In the genomic region with DNA sequence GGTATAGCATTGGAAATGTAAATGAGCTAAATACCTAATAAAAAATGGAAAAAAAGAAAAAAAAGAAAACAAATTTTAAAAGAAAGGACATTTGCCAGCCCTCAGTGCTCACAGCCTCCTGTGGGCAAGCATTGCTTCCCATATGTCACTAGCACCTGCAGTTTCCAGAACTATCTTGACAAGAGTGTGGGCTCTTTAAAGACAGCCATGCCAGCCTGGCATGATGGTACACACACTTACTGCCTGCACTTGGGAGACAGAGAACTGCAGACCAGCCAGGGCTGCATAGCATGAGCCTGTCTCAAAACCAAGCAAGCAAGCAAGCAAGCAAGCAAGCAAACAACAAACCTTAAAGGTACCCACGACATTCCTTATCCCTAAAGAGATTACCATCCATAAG, we compare ENCODE assay signal across 10 mouse cellular contexts. TPM values are rescaled to one million over a fixed set of nuclear protein-coding genes. Genes with fewer than 3 reads are reported as not detected.
DNase-seq lines count a peak whose midpoint lies in the region; ATAC-seq and TF ChIP-seq lines count a peak whose summit lies in the region.
"Had no signal": no experiment of that assay in that cellular context is flagged by ENCODE, and none has a peak within 500 bp of the region (broad histone marks: within the 10 kb centered on the region; RNA-seq: fewer than 3 reads in every experiment).

No protein-coding gene starts in this region.

- no peak overlapping the region; the same call in 1 of the 2 replicates for H3K27ac ChIP-seq in left cerebral cortex, adult 2 months
- H3K27ac ChIP-seq in embryonic facial prominence, embryonic 14.5 days (replicated peaks; ENCODE audit: low read depth, low read length): no peak overlapping the region
- no peak overlapping the region for H3K27ac ChIP-seq in intestine, postnatal 0 days (ENCODE audit: low read depth, low read length)
- no peak overlapping the region for H3K27ac ChIP-seq in neural tube, embryonic 14.5 days (ENCODE audit: low read depth, low read length)
- H3K27ac ChIP-seq in thymus, adult 2 months (ENCODE audit: control insufficient read depth, insufficient read depth, low read length): no peak overlapping the region

- H3K9me3 ChIP-seq in embryonic facial prominence, embryonic 14.5 days (ENCODE audit: control insufficient read depth, low read length): no peaks in the 10 kb centered on the region
- H3K9me3 ChIP-seq in intestine, postnatal 0 days (ENCODE audit: control insufficient read depth): no peaks in the 10 kb centered on the region
- no peaks in the 10 kb centered on the region for H3K9me3 ChIP-seq in neural tube, embryonic 14.5 days (ENCODE audit: control insufficient read depth, low read length)

- peak overlapping the region; percentile 68 for H3K4me2 ChIP-seq in embryonic facial prominence, embryonic 14.5 days (ENCODE audit: low read depth, low read length)
- H3K4me2 ChIP-seq in intestine, postnatal 0 days (replicated peaks; ENCODE audit: low read depth): peak overlapping the region; percentile 92
- H3K4me2 ChIP-seq in neural tube, embryonic 14.5 days (ENCODE audit: low read depth, low read length): peak overlapping the region; percentile 89

- no peak for DNase-seq in left cerebral cortex, adult 2 months (ENCODE audit: extremely low spot score in 1 of 2, low spot score in 2 of 2)
- DNase-seq in left cerebral cortex, postnatal 14 days (ENCODE audit: low spot score in 2 of 2): no peak
- DNase-seq in embryonic facial prominence, embryonic 14.5 days (ENCODE audit: low spot score): no peak
- DNase-seq in right cerebral cortex, postnatal 14 days: no peak
- no peak for DNase-seq in thymus, adult 2 months
- DNase-seq in cerebellum, postnatal 4 days (ENCODE audit: low spot score in 2 of 2): no peak
- DNase-seq: gastrocnemius, postnatal 14 days had no signal

- 85% methylated on average over 1 of the region's 1 CpGs for WGBS in embryonic facial prominence, embryonic 14.5 days
- WGBS in intestine, postnatal 0 days: 47% methylated on average over 1 of the region's 1 CpGs
- 55% methylated on average over 1 of the region's 1 CpGs for WGBS in neural tube, embryonic 14.5 days
- WGBS in thymus, adult 2 months: 69% methylated on average over 1 of the region's 1 CpGs

- intact Hi-C loops in left cerebral cortex, adult 2 months (cut with DNase I): loop anchor here (5.0 to 10.0 kb wide), 3 partner anchors 188 to 311 kb away; a partner anchor contains a TSS
- intact Hi-C loops in left cerebral cortex, postnatal 14 days (cut with DNase I): no loop called here

- H3K36me3 ChIP-seq in embryonic facial prominence, embryonic 14.5 days (ENCODE audit: control insufficient read depth, insufficient read depth, low read length): no peaks in the 10 kb centered on the region
- H3K36me3 ChIP-seq in intestine, postnatal 0 days (ENCODE audit: control insufficient read depth, insufficient read depth): no peaks in the 10 kb centered on the region
- H3K36me3 ChIP-seq in neural tube, embryonic 14.5 days (ENCODE audit: control insufficient read depth, insufficient read depth, low read length): no peaks in the 10 kb centered on the region
- no peaks in the 10 kb centered on the region for H3K36me3 ChIP-seq in thymus, adult 2 months (ENCODE audit: control insufficient read depth, insufficient read depth, low read length)

- H3K4me1 ChIP-seq in embryonic facial prominence, embryonic 14.5 days (ENCODE audit: control insufficient read depth, insufficient read depth, low read length): peaks cover 18% of the 10 kb centered on the region
- no peaks in the 10 kb centered on the region; the same call in none of the 2 replicates for H3K4me1 ChIP-seq in intestine, postnatal 0 days (replicated peaks; ENCODE audit: control insufficient read depth, insufficient read depth, low read length)
- peaks cover 17% of the 10 kb centered on the region for H3K4me1 ChIP-seq in neural tube, embryonic 14.5 days (ENCODE audit: control insufficient read depth, insufficient read depth, low read length)
- H3K4me1 ChIP-seq in thymus, adult 2 months (replicated peaks; ENCODE audit: control insufficient read depth, insufficient read depth, low read length): peaks cover 28% of the 10 kb centered on the region

- TF ChIP-seq POLR2A in thymus, adult 2 months (IDR thresholded peaks at IDR 0.05; ENCODE audit: control insufficient read depth, extremely low read depth, insufficient read depth, low read length, poor library complexity): no peak

- H3K27me3 ChIP-seq in embryonic facial prominence, embryonic 14.5 days (replicated peaks; ENCODE audit: control insufficient read depth, insufficient read depth, low read length): no peaks in the 10 kb centered on the region; the same call in 1 of the 2 replicates
- no peaks in the 10 kb centered on the region for H3K27me3 ChIP-seq in intestine, postnatal 0 days (replicated peaks; ENCODE audit: control insufficient read depth, insufficient read depth, low read length)
- H3K27me3 ChIP-seq in neural tube, embryonic 14.5 days (ENCODE audit: control insufficient read depth, insufficient read depth, low read length): no peaks in the 10 kb centered on the region
- H3K27me3 ChIP-seq in thymus, adult 2 months (ENCODE audit: control insufficient read depth, insufficient read depth, low read length): no peaks in the 10 kb centered on the region

- no peak for TF ChIP-seq CTCF in left cerebral cortex, adult 2 months (IDR thresholded peaks at IDR 0.05)
- TF ChIP-seq CTCF in intestine, postnatal 0 days (IDR thresholded peaks at IDR 0.05; ENCODE audit: low read depth): no peak
- TF ChIP-seq CTCF in thymus, adult 2 months (IDR thresholded peaks at IDR 0.05; ENCODE audit: borderline replicate concordance, control insufficient read depth, extremely low read depth, insufficient read depth, low read length, poor library complexity): no peak

- H3K9ac ChIP-seq in embryonic facial prominence, embryonic 14.5 days (ENCODE audit: low read depth, low read length): peak overlapping the region; percentile 74; the same call in 1 of the 2 replicates
- H3K9ac ChIP-seq in intestine, postnatal 0 days (ENCODE audit: low read depth, low read length): no peak overlapping the region
- peak overlapping the region; percentile 44; the same call in 1 of the 2 replicates for H3K9ac ChIP-seq in neural tube, embryonic 14.5 days (replicated peaks; ENCODE audit: low read depth, low read length)

- no peak for ATAC-seq in embryonic facial prominence, embryonic 14.5 days (ENCODE audit: low read depth)
- ATAC-seq in intestine, postnatal 0 days: no peak
- no peak for ATAC-seq in neural tube, embryonic 14.5 days (ENCODE audit: low read depth)

- H3K4me3 ChIP-seq in left cerebral cortex, adult 2 months: peak overlapping the region; percentile 69
- H3K4me3 ChIP-seq in embryonic facial prominence, embryonic 14.5 days (ENCODE audit: low read depth, low read length): peak overlapping the region; percentile 79
- peak overlapping the region; percentile 71; the same call in 1 of the 2 replicates for H3K4me3 ChIP-seq in intestine, postnatal 0 days (ENCODE audit: low read depth, low read length)
- H3K4me3 ChIP-seq in neural tube, embryonic 14.5 days (ENCODE audit: low read depth, low read length): peak overlapping the region; percentile 44
- no peak overlapping the region for H3K4me3 ChIP-seq in thymus, adult 2 months (ENCODE audit: control insufficient read depth, insufficient read depth, low read length)

RNA-seq across cellular contexts. Expression of a gene that starts 2.1 kb away (rescaled TPM):
- total RNA-seq in left cerebral cortex, adult 2 months (2021): 10 to 100 TPM; 61.5 to 63.2 TPM
- total RNA-seq in left cerebral cortex, postnatal 14 days (2021): 100 to 1,000 TPM; 114 to 130 TPM
- 28.8 and 29.6 TPM in 2 replicates for polyA plus RNA-seq in embryonic facial prominence, embryonic 14.5 days (2014; fragmentation: Nextera tagmentation; extraction: Ambion mirVana)
- 4.7 and 6.1 TPM in 2 replicates for polyA plus RNA-seq in intestine, postnatal 0 days (2015; fragmentation: Nextera tagmentation; extraction: Ambion mirVana)
- 38.1 and 50.7 TPM in 2 replicates for polyA plus RNA-seq in neural tube, embryonic 14.5 days (2014; fragmentation: Nextera tagmentation; extraction: Ambion mirVana)
- polyA plus RNA-seq in thymus, adult 2 months (2012; rRNA removed): 45.9 and 66.8 TPM in 2 replicates

RNA-seq across cellular contexts. Expression of a gene that starts 39.3 kb away (rescaled TPM):
- total RNA-seq in left cerebral cortex, adult 2 months (2021): not detected
- under 1 TPM in 1 of 2 experiments, not detected in 1; 0.29 TPM for total RNA-seq in left cerebral cortex, postnatal 14 days (2021)
- not detected in 2 replicates for polyA plus RNA-seq in embryonic facial prominence, embryonic 14.5 days (2014; fragmentation: Nextera tagmentation; extraction: Ambion mirVana)
- polyA plus RNA-seq in intestine, postnatal 0 days (2015; fragmentation: Nextera tagmentation; extraction: Ambion mirVana): 10.1 and 11.1 TPM in 2 replicates
- 0.16 TPM in 1 of 2 replicates, not detected in the other for polyA plus RNA-seq in neural tube, embryonic 14.5 days (2014; fragmentation: Nextera tagmentation; extraction: Ambion mirVana)
- 0.75 TPM in 1 of 2 replicates, not detected in the other for polyA plus RNA-seq in thymus, adult 2 months (2012; rRNA removed)
- total RNA-seq: gastrocnemius, postnatal 14 days; neutrophil, adult 5-6 weeks had no signal

RNA-seq across cellular contexts. Expression of a gene that starts 44.1 kb away (rescaled TPM):
- 10 to 100 TPM; 31.4 to 62.5 TPM for total RNA-seq in left cerebral cortex, adult 2 months (2021)
- 10 to 100 TPM; 27.4 to 38.5 TPM for total RNA-seq in left cerebral cortex, postnatal 14 days (2021)
- polyA plus RNA-seq in embryonic facial prominence, embryonic 14.5 days (2014; fragmentation: Nextera tagmentation; extraction: Ambion mirVana): 32.1 and 34.9 TPM in 2 replicates
- 9.4 and 9.5 TPM in 2 replicates for polyA plus RNA-seq in intestine, postnatal 0 days (2015; fragmentation: Nextera tagmentation; extraction: Ambion mirVana)
- 47.2 and 53.9 TPM in 2 replicates for polyA plus RNA-seq in neural tube, embryonic 14.5 days (2014; fragmentation: Nextera tagmentation; extraction: Ambion mirVana)
- polyA plus RNA-seq in thymus, adult 2 months (2012; rRNA removed): 151 and 153 TPM in 2 replicates
